Mouse (Mus musculus) cerebellum, postnatal 4 days (tissue): ENCODE measurements at regions not wholly inside any gene's neighbourhood (a gene's known extent, or its start where the extent isn't known, plus 50 kb on each side); places are given as distances from the start of the nearest gene placed in this dataset.
A peak's percentile ranks its signal among the peaks of the same experiment; 100 is the strongest.
"Not testable (repeated sequence)": the region's sequence is repeated elsewhere in the genome, so short reads cannot be mapped to it uniquely, and the experiment has no call there.

Experiments used
- DNase-seq, 2 experiments: peaks; one replicate each; pipeline ENCODE4 v3.0.0; 2022; ENCODE audit warnings: low spot score in 2 of 2, mixed read lengths in 1 of 2

- DNase-seq, result not testable (repeated sequence)
These were observed 83.7 kb upstream of the Lemd2 start for GRCm38 (mm10) chr17:27287986-27288385.

- DNase-seq, result no peak
These were observed 77.0 kb upstream of the Lemd2 start for GRCm38 (mm10) chr17:27281241-27281640.

GRCm38 (mm10) chr17:27279491-27280288 is 75.4 kb upstream of the Lemd2 start:
- not testable (repeated sequence) for DNase-seq

GRCm38 (mm10) chr17:27277786-27278185 is 73.5 kb upstream of the Lemd2 start:
- not testable (repeated sequence) for DNase-seq

GRCm38 (mm10) chr17:27271756-27272155 is 67.5 kb upstream of the Lemd2 start:
- DNase-seq, result not testable (repeated sequence)

- not testable (repeated sequence) for DNase-seq
These were observed 66.5 kb upstream of the Lemd2 start for GRCm38 (mm10) chr17:27270776-27271175.

GRCm38 (mm10) chr17:27264607-27265006 is 60.3 kb upstream of the Lemd2 start:
- DNase-seq, result not testable (repeated sequence)

- DNase-seq, result no peak
These were observed 58.3 kb upstream of the Lemd2 start for GRCm38 (mm10) chr17:27262607-27263006.

GRCm38 (mm10) chr17:27261981-27262380 is 57.7 kb upstream of the Lemd2 start:
- no peak for DNase-seq

GRCm38 (mm10) chr17:27261251-27261650 is 57.0 kb upstream of the Lemd2 start:
- no peak for DNase-seq

- DNase-seq, result no peak
These were observed 55.8 kb upstream of the Lemd2 start for GRCm38 (mm10) chr17:27260116-27260515.

- peak in 1 of 2 experiments; percentile 77 for DNase-seq
These were observed 53.1 kb upstream of the Lemd2 start for GRCm38 (mm10) chr17:27257345-27257744.

GRCm38 (mm10) chr17:27255804-27256203 is 51.5 kb upstream of the Lemd2 start:
- no peak for DNase-seq
